Mouse (Mus musculus) liver, postnatal 0 days (tissue): Measurements from ENCODE around the gene Cep295nl.

ENCODE experiments used
- CTCF ChIP-seq: sonication (generic); IDR thresholded peaks from 2 replicates; pipeline ENCODE4 v1.5.1; 2016; ENCODE audit warnings: antibody characterized with exemption, low read depth
- EP300 ChIP-seq: IDR thresholded peaks from 2 replicates; pipeline ENCODE4 v1.6.1; 2016; ENCODE audit warnings: antibody characterized with exemption, low read depth, mild to moderate bottlenecking

DNA sequence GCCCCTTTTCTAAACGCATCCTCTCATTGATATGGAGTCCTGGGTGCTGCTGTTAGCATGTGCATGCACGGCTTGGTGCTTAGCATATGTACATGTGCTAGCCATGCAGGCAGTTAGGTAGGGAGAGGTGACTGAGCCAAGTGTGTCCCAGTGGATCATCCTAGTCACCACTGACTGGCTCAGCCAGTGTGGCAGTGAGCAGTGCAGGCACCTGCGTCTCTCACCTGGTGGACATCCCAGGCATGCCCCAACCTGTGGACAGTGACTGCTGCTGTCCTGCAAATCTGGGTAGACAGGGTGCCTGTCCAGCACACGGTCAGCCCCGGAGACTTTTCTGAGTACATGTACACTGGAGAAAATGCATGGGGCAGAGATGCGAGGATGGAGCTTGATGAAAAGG lies 13.8 kb downstream of the Cep295nl start:
- TF ChIP-seq EP300 (no peak), CTCF (no peak)
